Mouse (Mus musculus): ENCODE data around the gene P4ha3. TPM values are rescaled to one million over a fixed set of nuclear protein-coding genes. Genes with fewer than 3 reads are reported as not detected.

Gene P4ha3
- total RNA-seq, 2 experiments from 2014 or later = 0.61 to 0.75 TPM

DNA sequence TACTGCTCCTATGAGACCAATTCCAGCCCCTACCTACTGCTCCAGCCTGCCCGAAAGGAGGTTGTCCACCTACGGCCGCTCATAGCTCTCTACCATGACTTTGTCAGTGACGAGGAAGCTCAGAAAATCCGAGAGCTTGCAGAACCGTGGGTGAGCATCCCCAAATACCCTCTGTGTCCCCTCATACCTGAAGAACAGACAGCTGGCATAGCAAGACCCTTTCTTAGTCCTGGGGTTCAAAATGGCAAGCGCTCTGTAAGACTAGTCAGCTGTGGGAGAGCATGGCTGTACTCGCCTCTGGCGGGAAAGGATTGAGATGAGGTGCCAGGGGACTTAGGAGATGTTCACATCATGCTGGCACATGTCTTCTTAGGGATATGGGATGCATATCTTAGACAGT is 20.6 kb downstream of the P4ha3 start:
- DNase-seq = no peak

DNA sequence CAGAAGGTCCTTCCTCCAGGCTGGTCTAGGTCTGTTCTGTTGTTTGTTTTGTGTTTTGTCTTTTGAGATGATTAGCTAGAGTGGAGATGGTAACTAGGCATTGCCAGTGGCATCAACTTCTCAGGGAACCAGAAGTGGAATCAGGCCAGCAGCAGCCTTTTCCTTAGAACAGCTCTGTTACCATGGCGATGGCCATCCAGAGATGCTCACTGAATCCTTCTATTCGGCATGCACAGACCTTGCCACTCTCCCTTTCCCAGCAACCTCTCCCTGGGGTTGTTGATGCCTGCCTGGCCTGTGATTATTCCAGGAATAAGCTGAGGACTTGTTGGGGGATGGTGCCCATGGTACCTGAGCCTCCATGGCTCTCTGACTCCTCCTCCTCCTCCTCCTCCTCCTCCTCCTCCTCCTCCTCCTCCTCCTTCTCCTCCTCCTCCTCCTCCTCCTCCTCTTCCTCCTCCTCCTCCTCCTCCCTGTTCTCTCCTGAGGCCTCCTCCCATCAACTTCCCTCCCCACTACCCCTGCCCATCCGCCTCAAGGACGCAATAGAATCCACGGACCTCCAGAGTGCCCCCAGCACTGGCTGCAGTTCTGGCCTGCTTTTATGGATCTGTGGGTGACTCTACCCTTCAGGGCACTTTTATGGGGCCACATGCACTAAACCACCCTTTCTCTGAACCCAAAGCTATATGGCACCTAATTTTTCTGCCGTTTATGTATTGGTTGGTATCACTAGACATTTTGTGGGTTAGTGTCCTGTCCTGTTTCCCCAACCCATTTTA is 22.7 kb downstream of the P4ha3 start:
- no peak for DNase-seq

GRCm38 (mm10) chr7:100309216-100309615 is 23.9 kb downstream of the P4ha3 start:
- no peak for DNase-seq

DNA sequence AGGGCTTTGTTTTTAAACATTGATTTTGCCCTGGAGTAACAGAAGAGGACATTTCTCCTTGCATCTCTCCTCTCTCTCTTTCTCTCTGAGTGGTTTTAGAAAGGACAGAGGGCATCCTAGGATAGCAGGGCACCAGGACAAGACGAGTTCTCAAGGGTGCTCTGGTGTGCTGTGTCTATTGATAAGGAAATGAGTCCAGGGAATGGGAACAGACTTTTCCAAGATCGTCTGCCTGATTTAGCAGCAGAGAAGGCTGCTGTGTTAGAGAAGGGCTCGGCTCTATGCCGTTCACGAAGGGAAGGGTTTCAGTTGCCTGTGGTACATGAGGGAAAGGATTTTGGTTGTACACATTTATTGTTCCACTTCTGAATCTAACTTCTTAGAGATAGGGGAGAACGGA is 24.4 kb downstream of the P4ha3 start:
- no peak for DNase-seq

DNA sequence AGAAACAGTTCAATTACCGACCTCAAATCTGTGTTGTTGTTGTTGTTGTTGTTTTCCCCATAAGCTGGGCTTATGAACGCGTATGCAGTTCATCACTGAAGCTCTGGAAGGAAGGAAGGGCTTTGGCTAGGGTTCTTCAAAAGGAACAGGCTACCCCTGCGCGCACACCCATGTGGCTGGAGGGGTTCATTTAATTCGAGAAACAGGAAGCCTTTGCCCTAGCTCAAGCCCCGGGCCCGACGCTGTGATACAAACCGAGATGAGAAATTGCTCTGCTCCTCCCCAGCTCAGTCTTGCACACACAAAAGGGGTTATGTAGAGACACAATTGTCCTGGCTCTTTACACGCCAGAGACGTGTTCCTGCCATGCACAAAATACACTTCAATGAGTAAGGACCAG is 25.0 kb downstream of the P4ha3 start:
- DNase-seq = no peak

GRCm38 (mm10) chr7:100312716-100313115 is 27.4 kb downstream of the P4ha3 start:
- DNase-seq = no peak

DNA sequence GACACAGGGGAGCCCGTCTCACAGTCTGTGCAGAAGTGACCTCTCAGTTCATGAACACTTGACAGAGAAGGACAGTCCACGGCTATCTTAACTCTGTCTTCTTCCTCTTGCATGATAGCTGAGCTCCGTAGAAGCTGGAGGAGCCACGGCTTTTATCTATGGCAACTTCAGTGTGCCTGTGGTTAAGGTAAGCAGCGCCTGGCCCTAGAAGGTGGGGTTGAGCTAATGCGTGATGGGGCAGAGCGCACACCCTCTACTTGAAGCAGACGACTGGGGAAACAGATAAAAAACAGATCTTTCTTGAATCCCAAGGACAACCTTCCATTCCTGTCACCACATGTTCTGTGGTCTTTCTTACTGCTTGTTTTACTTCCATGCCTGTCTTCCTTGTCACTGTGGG is 31.6 kb downstream of the P4ha3 start:
- no peak for DNase-seq

GRCm38 (mm10) chr7:100317534-100317933 is 32.2 kb downstream of the P4ha3 start:
- DNase-seq = no peak

DNA sequence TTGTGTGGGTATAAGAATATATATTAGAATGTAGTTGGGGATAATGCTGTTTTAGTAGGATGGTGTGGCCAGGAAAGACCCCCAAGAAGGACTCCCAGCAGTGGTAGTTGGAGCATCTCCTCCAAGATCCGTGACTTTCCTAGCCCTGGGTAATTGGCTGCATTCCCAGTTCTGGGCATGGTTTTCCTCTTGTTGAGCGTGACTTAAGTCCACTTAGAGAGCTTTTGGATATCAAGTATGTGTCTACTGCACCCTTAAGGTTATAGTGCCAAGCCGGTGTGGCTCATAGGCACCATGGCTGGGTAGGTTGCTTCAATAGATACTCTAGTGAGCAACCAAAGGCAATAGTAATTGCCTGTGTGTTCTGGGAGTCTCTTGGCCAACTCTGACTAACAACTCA is 38.4 kb downstream of the P4ha3 start:
- DNase-seq = no peak

GRCm38 (mm10) chr7:100325482-100325881 is 40.2 kb downstream of the P4ha3 start:
- no peak for DNase-seq

DNA sequence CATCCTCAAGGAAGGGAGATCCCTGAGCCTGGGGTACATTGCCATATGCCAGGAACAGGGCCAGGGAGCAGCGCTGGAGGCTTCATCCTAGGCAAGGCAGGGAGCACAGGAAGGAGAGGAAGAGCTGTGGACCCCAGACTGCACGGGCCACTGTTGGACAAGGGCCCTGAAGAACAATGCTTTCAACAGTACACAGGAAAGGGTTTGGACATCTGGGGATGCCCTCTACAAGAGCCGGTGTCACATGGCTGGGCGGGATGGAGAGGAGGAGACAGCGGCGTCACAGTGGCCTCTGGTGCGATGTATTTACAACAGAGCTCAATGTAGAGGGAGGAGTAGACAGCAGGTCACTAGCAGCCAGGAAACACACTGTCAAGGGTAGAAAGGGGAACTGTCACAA is 42.2 kb downstream of the P4ha3 start:
- DNase-seq = no peak

DNA sequence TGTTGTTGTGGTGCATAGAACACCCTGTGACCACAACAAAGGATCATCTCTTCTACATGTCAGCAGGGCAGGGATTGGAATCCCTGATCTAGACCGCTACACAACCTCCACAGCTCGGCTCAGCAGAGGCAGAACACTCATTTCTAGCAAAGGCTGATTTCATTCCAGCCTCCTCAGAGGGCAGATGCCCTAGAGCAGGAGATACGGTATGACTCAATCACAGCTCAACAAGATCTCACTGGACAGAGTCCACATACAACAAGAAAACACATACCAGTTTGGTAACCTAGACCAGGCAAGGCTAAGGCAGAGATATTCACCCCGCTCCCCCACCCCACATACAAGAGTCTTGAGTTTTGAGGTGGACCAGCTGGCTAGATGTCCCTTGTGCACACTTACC is 43.3 kb downstream of the P4ha3 start:
- no peak for DNase-seq

DNA sequence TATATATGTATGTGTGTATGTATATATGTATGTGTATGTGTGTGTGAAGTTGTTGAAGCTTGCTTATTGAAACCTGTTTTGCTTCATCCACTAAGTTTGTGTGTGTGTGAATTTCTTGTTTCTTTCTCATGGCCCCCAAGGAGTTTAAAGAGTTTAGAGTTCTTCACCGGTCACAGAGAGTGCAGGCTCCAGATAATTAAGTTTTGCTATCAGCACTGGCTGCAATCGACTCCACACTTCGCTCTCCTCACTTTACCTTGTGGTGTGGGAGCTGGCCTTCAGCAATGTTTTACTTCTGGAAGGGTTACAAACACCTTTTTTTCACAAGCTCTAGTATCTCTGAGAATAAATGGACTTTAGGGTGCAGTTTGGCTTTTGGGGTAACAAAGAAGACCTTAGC is 45.9 kb downstream of the P4ha3 start:
- no peak for DNase-seq

DNA sequence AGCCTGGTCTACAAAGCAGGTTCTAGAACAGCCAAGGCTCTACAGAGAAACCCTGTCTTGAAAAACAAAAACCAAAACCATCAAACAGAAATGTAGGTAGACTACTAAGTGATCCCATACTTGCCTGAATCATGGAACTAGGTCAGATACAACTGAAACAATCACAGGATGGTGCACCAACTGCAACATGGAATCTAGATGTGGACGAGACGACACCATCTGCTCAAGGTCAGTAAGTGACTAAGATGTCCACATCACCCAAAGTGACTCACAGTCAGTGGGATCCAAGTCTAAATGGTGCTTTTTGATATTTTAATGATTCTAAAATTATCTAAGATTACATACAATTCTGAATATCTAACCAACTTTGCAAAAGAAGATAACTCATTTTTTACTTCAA is 50.6 kb downstream of the P4ha3 start:
- DNase-seq = no peak

GRCm38 (mm10) chr7:100354984-100355383 is 69.7 kb downstream of the P4ha3 start:
- DNase-seq = peak; percentile 21

DNA sequence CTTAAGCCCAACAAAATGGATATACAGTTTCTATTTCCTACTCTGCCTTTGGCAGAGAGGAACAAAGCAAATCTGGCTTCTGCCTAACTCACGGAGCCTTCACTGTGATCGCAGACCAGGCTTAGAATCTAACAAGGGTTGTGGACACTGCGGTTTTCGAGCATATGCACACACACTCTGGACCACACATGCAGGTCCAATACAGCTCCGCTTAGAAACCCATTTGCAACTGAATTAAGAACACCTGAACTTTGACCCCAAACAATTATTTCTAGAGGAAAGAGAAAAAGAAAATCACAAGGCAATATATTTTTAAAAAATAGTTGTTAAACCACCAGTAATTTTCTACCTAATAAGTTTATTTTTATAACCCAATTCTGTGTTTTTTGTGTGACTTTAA is 71.0 kb downstream of the P4ha3 start:
- DNase-seq = no peak

- no peak for DNase-seq
These were observed 71.4 kb downstream of the P4ha3 start for GRCm38 (mm10) chr7:100356768-100357167.

DNA sequence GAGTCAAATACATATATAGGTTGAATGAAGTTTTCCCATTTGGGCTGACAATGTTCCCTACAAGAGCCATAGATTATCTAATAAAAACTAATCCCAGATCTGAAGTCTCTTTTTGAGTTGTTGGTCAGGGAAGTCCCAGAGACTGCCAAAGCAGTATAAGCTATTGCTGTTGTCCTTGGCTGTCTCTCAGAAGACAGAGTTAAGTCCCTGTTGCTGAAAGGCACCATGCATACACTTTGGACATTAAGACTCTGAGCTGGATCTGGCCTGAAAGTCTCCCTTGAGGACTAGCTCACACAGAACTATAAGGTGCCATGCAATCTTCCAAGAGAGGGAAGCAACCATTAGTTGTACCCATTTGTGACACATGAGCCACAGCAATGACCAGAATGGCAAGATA is 72.5 kb downstream of the P4ha3 start:
- no peak for DNase-seq

DNA sequence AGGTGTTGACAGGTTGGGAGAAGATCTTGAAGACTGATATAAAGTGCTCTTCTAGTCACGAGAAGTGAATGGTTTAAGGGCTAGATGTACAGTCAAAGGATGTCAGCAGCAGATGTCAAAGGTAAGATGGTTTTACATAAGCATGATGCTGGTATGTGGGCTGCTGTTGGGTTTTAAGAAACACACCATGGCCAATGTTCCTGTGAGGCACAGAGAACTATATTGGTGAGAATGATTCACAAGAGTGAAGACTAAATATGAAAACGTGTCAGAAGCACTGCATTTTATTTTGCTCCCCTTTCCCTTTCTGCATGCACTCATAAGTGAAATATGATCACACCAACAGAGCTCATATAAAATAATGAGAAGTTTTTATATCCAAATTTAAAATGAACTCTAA is 77.8 kb downstream of the P4ha3 start:
- no peak for DNase-seq

DNA sequence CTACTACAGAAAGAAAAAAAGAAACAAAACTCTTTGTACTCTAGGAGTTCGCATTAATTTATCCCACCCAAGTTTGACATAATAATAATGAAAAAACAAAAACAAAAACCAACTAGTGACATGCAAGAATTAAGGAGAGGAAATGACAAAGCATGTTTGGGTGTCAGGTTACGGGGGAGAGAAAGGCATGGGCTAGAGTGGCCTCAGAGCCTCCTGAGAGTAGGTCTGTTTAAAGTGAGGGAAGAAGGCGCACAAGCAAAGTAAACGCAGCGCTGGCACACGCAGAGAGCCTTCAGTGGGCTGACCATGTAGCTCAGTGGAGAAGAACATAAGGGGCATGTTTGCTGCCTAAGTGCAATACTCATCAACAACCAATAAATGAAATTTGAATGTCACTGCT is 79.6 kb downstream of the P4ha3 start:
- no peak for DNase-seq

Data from gastrocnemius, postnatal 25 days (tissue).